Mouse (Mus musculus): ENCODE data around the gene Gpr152. TPM values are rescaled to one million over a fixed set of nuclear protein-coding genes. Genes with fewer than 3 reads are reported as not detected.
"Not testable (repeated sequence)": the region's sequence is repeated elsewhere in the genome, so short reads cannot be mapped to it uniquely, and the experiment has no call there.

Gene Gpr152
- polyA plus RNA-seq, 1 experiment from 2014 or later: not detected

DNA sequence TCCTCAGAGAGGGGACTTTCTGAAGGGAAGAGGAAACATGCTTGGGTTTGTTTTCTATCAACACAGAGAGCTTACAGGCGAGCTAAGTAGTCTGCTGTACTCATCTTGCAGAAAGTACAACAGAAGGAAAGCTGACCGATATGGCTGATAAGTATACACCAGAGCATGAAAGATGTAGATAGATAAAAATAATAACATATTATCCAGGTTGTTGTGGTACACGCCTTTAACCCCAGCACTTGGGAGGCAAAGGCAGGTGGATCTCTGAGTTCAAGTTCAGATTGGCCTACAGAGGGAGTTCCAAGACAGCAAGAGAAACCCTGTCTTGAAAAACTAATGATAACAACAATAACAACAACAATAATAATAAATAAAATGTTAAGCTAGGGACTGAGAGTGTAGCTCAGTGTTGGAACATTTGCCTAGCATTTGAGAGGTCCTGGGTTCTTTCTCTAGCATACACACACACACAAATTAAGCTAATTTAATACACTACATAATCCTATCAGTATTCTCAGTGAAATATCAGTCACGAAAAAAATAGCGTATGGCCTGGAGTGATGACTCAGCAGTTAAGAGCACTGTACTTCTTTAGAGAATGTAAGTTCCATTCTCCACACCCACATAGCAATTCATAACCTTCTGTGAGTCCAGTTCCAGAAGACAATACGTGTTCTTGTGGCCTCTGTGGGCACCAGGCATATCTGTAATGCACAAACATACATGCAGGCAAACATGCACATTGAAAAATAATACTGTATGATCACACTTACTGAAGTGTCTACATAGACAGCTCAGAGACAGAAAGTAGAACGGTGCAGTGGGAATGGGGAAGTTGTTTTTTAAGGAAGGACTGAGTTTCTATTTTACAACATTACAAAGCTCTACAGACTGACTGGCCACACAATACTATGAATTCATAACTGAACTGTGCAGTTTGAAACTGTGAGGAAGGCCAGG is 16.9 kb upstream of the Gpr152 start:
- ATAC-seq (ENCODE audit: insufficient number of reproducible peaks, insufficient read depth, low FRiP score, low TSS enrichment): no peak
- H3K4me1 ChIP-seq: peaks cover 18% of the 10 kb centered on the region
- WGBS: 86% methylated on average over 7 of the region's 7 CpGs
- no peaks in the 10 kb centered on the region for H3K27me3 ChIP-seq
- no peak overlapping the region for H3K4me3 ChIP-seq
- no peak overlapping the region for H3K9ac ChIP-seq
- H3K4me2 ChIP-seq (replicated peaks): no peak overlapping the region
- H3K9me3 ChIP-seq: no peaks in the 10 kb centered on the region
- H3K27ac ChIP-seq: no peak overlapping the region
- peaks cover 7% of the 10 kb centered on the region for H3K36me3 ChIP-seq

GRCm38 (mm10) chr19:4124432-4124831 is 15.2 kb upstream of the Gpr152 start:
- Histone ChIP-seq H3K36me3 (peaks cover 13% of the 10 kb centered on the region), H3K4me2 (replicated peaks) (no peak overlapping the region), H3K4me3 (no peak overlapping the region), H3K27me3 (no peaks in the 10 kb centered on the region), H3K27ac (0 out of 2 replicates have a peak overlapping the region, but pooled peaks have one; percentile 38), H3K9me3 (no peaks in the 10 kb centered on the region), H3K4me1 (peaks cover 18% of the 10 kb centered on the region), H3K9ac (no peak overlapping the region)
- WGBS: 68% methylated on average over 4 of the region's 4 CpGs
- ATAC-seq (ENCODE audit: insufficient number of reproducible peaks, insufficient read depth, low FRiP score, low TSS enrichment): no peak

DNA sequence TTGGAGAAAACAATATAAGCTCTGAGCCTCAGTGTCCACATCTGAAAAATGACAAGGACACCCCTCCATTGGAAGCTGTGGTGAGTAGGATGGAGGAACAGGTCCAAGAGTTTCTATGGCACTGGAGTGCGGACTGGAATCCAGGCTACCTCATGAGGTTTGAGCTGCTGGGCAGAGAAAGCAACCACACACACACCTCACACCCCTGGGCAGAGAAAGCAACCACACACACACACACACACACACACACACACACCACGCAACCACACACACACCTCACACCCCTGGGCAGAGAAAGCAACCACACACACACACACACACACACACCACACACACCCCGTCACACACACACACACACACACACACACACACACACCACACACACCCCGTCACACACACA is 14.3 kb upstream of the Gpr152 start:
- H3K4me3 ChIP-seq: peak overlapping the region; percentile 83
- H3K4me1 ChIP-seq: peaks cover 16% of the 10 kb centered on the region
- peaks cover 21% of the 10 kb centered on the region for H3K36me3 ChIP-seq
- H3K27me3 ChIP-seq, H3K9me3 ChIP-seq: not testable (repeated sequence)
- H3K27ac ChIP-seq: 0 out of 2 replicates have a peak overlapping the region, but pooled peaks have one; percentile 12
- WGBS: 9% methylated on average over 2 of the region's 4 CpGs
- peak; percentile 41 for ATAC-seq (ENCODE audit: insufficient number of reproducible peaks, insufficient read depth, low FRiP score, low TSS enrichment)
- peak overlapping the region; percentile 71 for H3K4me2 ChIP-seq (replicated peaks)
- peak overlapping the region; percentile 73 for H3K9ac ChIP-seq

DNA sequence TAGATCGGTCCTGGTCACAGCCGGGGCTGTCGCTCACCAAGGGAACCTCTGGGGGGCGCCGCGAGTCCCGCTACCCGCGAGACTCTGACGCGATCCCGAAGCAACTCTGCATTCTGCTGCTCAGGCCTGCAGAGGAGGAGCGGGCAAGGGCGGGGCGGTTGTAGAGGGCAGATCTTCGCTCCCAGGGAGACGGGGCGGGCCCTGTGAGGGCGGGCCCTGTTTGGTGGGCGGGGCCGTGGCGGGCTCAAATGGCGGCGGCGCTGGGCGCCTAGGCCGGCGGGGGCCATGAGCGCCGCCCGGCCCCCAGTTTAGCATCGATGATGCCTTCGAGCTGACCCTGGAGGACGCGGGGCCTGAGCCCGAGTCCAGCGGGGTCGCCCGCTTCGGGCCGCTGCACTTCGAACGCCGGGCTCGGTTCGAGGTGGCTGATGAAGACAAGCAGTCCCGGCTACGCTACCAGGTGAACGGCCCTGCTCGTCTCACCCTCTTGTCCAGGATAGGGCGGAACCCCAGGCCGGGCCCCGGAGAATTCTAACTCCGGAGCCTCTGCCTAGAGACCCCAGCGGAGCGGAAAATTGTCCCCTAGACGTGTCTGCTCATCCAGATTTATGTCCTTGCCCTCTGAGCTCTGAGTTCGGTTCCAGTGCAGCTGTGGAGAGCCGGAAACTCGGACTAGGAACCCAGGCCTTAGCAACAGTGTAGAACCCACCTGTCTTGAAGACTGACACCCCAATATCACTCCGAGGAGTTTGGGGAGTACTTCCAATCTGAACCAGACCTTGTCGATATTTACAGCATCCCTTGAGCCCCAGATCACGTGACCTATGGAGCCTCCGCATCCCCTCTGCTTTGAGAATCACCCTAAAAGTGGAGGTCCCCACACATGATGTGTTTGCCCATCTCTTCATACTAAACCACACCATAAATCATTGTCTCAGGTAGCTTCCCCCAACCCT is 13.6 kb upstream of the Gpr152 start, which contains the start of gene Aip:
TSS of gene Aip (minus strand) at position 118 of the 956 bp plus-strand sequence.
- Histone ChIP-seq H3K27ac (peak within 1 kb of the TSS; percentile 58; the same call in 1 of the 2 replicates), H3K4me1 (peaks cover 9% of the 10 kb centered on the region), H3K9ac (peak within 1 kb of the TSS; percentile 73), H3K9me3 (no peaks in the 10 kb centered on the region), H3K36me3 (peaks cover 27% of the 10 kb centered on the region), H3K4me2 (replicated peaks) (peak within 1 kb of the TSS; percentile 71), H3K4me3 (peak within 1 kb of the TSS; percentile 83), H3K27me3 (no peaks in the 10 kb centered on the region)
- peak; percentile 93 for ATAC-seq (ENCODE audit: insufficient number of reproducible peaks, insufficient read depth, low FRiP score, low TSS enrichment)
- 1% methylated on average over 64 of the region's 64 CpGs for WGBS

- H3K4me1 ChIP-seq: peaks cover 9% of the 10 kb centered on the region
- no peaks in the 10 kb centered on the region for H3K27me3 ChIP-seq
- peaks cover 36% of the 10 kb centered on the region for H3K36me3 ChIP-seq
- H3K9ac ChIP-seq: peak overlapping the region; percentile 73
- H3K4me2 ChIP-seq (replicated peaks): peak overlapping the region; percentile 71
- H3K27ac ChIP-seq: peak overlapping the region; percentile 19; the same call in 1 of the 2 replicates
- peak overlapping the region; percentile 83 for H3K4me3 ChIP-seq
- 55% methylated on average over 7 of the region's 7 CpGs for WGBS
- ATAC-seq (ENCODE audit: insufficient number of reproducible peaks, insufficient read depth, low FRiP score, low TSS enrichment): no peak
- H3K9me3 ChIP-seq: no peaks in the 10 kb centered on the region
Observed at GRCm38 (mm10) chr19:4126759-4127495, 12.7 kb upstream of the Gpr152 start.

- H3K36me3 ChIP-seq: peaks cover 49% of the 10 kb centered on the region
- H3K9me3 ChIP-seq: no peaks in the 10 kb centered on the region
- no peak overlapping the region for H3K27ac ChIP-seq
- H3K4me2 ChIP-seq (replicated peaks): no peak overlapping the region
- H3K4me3 ChIP-seq: no peak overlapping the region
- H3K27me3 ChIP-seq: no peaks in the 10 kb centered on the region
- ATAC-seq (ENCODE audit: insufficient number of reproducible peaks, insufficient read depth, low FRiP score, low TSS enrichment): no peak
- no peak overlapping the region for H3K9ac ChIP-seq
- WGBS: 94% methylated on average over 7 of the region's 7 CpGs
- H3K4me1 ChIP-seq: peaks cover 9% of the 10 kb centered on the region
Observed at GRCm38 (mm10) chr19:4129462-4129861, 10.1 kb upstream of the Gpr152 start.

DNA sequence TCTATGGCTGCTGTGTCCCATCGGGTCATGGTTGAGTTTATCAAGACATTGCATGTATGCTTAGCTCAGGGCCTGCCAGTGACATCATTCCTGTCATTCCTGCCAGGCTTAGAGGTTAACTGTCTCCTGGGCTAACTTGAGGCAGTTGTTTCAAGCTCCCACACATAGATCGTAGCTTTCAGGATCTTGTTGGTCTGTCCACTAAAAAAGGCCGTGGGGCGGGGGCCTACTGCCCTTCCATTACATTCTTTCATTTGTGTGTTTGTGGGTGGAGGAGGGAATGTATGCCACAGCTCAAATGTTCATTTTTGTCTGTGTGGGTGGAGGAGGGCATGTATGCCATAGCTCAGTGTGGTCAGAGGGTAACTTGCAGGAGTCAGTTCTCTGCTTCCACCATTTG is 9.5 kb upstream of the Gpr152 start:
- no peak overlapping the region for H3K4me3 ChIP-seq
- H3K27me3 ChIP-seq: no peaks in the 10 kb centered on the region
- no peak overlapping the region for H3K4me2 ChIP-seq (replicated peaks)
- no peaks in the 10 kb centered on the region for H3K9me3 ChIP-seq
- WGBS: 89% methylated on average over 4 of the region's 4 CpGs
- peaks cover 49% of the 10 kb centered on the region for H3K36me3 ChIP-seq
- H3K9ac ChIP-seq: no peak overlapping the region
- H3K27ac ChIP-seq: no peak overlapping the region
- ATAC-seq (ENCODE audit: insufficient number of reproducible peaks, insufficient read depth, low FRiP score, low TSS enrichment): no peak
- peaks cover 9% of the 10 kb centered on the region for H3K4me1 ChIP-seq

- no peak overlapping the region for H3K4me3 ChIP-seq
- WGBS: 91% methylated on average over 5 of the region's 5 CpGs
- no peak overlapping the region for H3K9ac ChIP-seq
- H3K9me3 ChIP-seq: no peaks in the 10 kb centered on the region
- no peak overlapping the region for H3K4me2 ChIP-seq (replicated peaks)
- no peak for ATAC-seq (ENCODE audit: insufficient number of reproducible peaks, insufficient read depth, low FRiP score, low TSS enrichment)
- peaks cover 9% of the 10 kb centered on the region for H3K4me1 ChIP-seq
- H3K36me3 ChIP-seq: peaks cover 49% of the 10 kb centered on the region
- no peaks in the 10 kb centered on the region for H3K27me3 ChIP-seq
- no peak overlapping the region for H3K27ac ChIP-seq
Observed at GRCm38 (mm10) chr19:4131075-4131474, 8.5 kb upstream of the Gpr152 start.

DNA sequence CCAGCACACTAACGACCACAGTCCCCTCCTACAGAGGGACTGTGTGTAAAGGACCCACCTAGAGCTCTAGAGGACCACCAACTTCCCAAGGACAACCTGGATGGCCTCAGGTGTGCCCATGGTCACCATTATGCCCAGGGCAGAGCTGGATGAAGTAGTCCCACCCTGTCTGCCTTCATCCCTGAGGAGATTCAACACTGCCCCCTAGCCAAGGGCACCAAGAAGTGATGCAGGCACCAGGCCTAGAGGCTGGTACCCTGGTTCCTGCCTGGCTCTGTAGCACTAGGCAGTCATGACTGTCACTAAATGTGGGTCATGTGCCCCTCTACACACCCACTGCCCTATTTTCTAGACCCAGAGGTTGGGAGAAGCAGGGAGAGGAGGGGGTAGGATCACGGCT is 7.8 kb upstream of the Gpr152 start:
- no peak for ATAC-seq (ENCODE audit: insufficient number of reproducible peaks, insufficient read depth, low FRiP score, low TSS enrichment)
- Histone ChIP-seq H3K4me1 (peaks cover 5% of the 10 kb centered on the region), H3K27me3 (no peaks in the 10 kb centered on the region), H3K27ac (no peak overlapping the region), H3K4me3 (no peak overlapping the region), H3K9ac (no peak overlapping the region), H3K9me3 (no peaks in the 10 kb centered on the region), H3K36me3 (peaks cover 49% of the 10 kb centered on the region), H3K4me2 (replicated peaks) (no peak overlapping the region)
- WGBS: 86% methylated on average over 2 of the region's 2 CpGs

DNA sequence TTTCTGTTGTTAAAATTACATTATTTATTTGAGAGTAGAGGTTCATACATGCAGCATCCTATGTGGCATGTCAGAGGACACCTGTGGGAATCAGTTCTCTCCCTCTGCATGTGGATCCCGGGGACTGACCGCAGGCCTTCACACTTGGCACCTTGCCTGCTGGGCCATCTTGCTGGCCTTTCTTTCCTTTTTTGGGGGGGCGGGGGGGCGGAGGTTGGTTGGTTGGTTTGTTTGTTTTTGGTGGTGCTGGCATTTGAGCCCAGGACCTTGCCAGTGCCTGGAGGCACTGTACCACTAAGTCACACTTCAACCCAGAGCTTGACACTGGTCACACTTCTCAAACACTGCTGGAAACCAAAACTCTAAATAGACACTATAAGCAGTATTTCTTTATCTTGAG is 5.2 kb upstream of the Gpr152 start:
- Histone ChIP-seq H3K36me3 (peaks cover 38% of the 10 kb centered on the region), H3K9me3 (no peaks in the 10 kb centered on the region), H3K4me2 (replicated peaks) (no peak overlapping the region), H3K27me3 (no peaks in the 10 kb centered on the region), H3K4me3 (no peak overlapping the region), H3K4me1 (no peaks in the 10 kb centered on the region), H3K27ac (no peak overlapping the region), H3K9ac (no peak overlapping the region)
- no peak for ATAC-seq (ENCODE audit: insufficient number of reproducible peaks, insufficient read depth, low FRiP score, low TSS enrichment)
- 88% methylated on average over 4 of the region's 4 CpGs for WGBS

Measured in embryonic facial prominence, embryonic 12.5 days (tissue).